In the genomic region with DNA sequence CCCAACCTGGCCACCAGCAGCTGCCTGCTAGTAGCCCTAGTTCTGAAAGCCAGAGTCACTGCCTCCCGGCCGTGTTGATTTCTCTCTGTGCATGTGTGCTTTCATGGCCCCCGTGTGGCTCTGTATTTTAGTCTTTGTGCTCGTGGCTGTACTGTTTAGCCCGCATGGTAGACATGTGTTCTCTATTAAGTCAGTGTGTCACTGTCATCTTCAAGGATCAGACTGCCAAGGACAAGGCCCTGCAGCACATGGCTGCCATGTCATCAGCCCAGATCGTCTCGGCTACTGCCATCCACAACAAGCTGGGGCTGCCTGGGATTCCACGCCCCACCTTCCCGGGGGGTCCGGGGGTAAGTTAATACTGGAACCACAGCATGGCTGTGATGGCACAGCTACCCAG, we compare ENCODE assay signal across 11 mouse cellular contexts.
A peak's percentile ranks its signal among the peaks of the same experiment; 100 is the strongest.
DNase-seq lines count a peak whose midpoint lies in the region; ATAC-seq lines count a peak whose summit lies in the region.
"Had no signal": no experiment of that assay in that cellular context is flagged by ENCODE, and none has a peak within 500 bp of the region (broad histone marks: within the 10 kb centered on the region; RNA-seq: fewer than 3 reads in every experiment).

No protein-coding gene starts in this region.

- ATAC-seq in forebrain, embryonic 15.5 days (replicated peaks), result no peak; the same call in 1 of the 2 replicates
- ATAC-seq in midbrain, embryonic 16.5 days, result no peak
- no peak for ATAC-seq in midbrain, embryonic 14.5 days (ENCODE audit: low FRiP score, low TSS enrichment)
- 0 out of 2 replicates have a peak, but pooled peaks have one; percentile 38 for ATAC-seq in embryonic facial prominence, embryonic 12.5 days (ENCODE audit: insufficient number of reproducible peaks, insufficient read depth, low FRiP score, low TSS enrichment)
- ATAC-seq in hindbrain, embryonic 16.5 days, result no peak; the same call in 1 of the 2 replicates

- H3K27me3 ChIP-seq in forebrain, embryonic 15.5 days, result no peaks in the 10 kb centered on the region
- peaks cover 50% of the 10 kb centered on the region for H3K27me3 ChIP-seq in forebrain, embryonic 10.5 days (ENCODE audit: poor library complexity, severe bottlenecking)
- no peaks in the 10 kb centered on the region for H3K27me3 ChIP-seq in midbrain, embryonic 16.5 days (ENCODE audit: control insufficient read depth, insufficient read depth, low read depth, low read length)
- H3K27me3 ChIP-seq in midbrain, embryonic 14.5 days (ENCODE audit: control insufficient read depth, insufficient read depth, low read length), result no peaks in the 10 kb centered on the region
- H3K27me3 ChIP-seq in embryonic facial prominence, embryonic 12.5 days, result no peaks in the 10 kb centered on the region; the same call in 1 of the 2 replicates
- H3K27me3 ChIP-seq in hindbrain, embryonic 16.5 days (replicated peaks; ENCODE audit: control insufficient read depth, insufficient read depth, low read length), result no peaks in the 10 kb centered on the region
- H3K27me3 ChIP-seq: midbrain, embryonic 12.5 days had no signal

- no peak overlapping the region for H3K9ac ChIP-seq in forebrain, embryonic 15.5 days (replicated peaks)
- no peak overlapping the region for H3K9ac ChIP-seq in midbrain, embryonic 16.5 days (ENCODE audit: low read depth, low read length)
- no peak overlapping the region for H3K9ac ChIP-seq in midbrain, embryonic 14.5 days (replicated peaks; ENCODE audit: low read length)
- no peak overlapping the region for H3K9ac ChIP-seq in embryonic facial prominence, embryonic 12.5 days
- H3K9ac ChIP-seq in hindbrain, embryonic 16.5 days (ENCODE audit: low read depth, low read length), result no peak overlapping the region
- H3K9ac ChIP-seq: liver, embryonic 14.5 days; midbrain, embryonic 12.5 days had no signal

- H3K27ac ChIP-seq in forebrain, embryonic 15.5 days (replicated peaks), result peak overlapping the region; percentile 9
- no peak overlapping the region for H3K27ac ChIP-seq in forebrain, embryonic 10.5 days
- H3K27ac ChIP-seq in midbrain, embryonic 16.5 days (ENCODE audit: low read length), result 0 out of 2 replicates have a peak overlapping the region, but pooled peaks have one; percentile 7
- H3K27ac ChIP-seq in midbrain, embryonic 14.5 days (replicated peaks; ENCODE audit: low read depth, low read length), result no peak overlapping the region
- H3K27ac ChIP-seq in embryonic facial prominence, embryonic 12.5 days, result no peak overlapping the region
- H3K27ac ChIP-seq in hindbrain, embryonic 16.5 days (ENCODE audit: low read depth, low read length), result 0 out of 2 replicates have a peak overlapping the region, but pooled peaks have one; percentile 48
- H3K27ac ChIP-seq: liver, embryonic 14.5 days; midbrain, embryonic 12.5 days had no signal

- H3K4me2 ChIP-seq in forebrain, embryonic 15.5 days (replicated peaks), result no peak overlapping the region
- H3K4me2 ChIP-seq in midbrain, embryonic 16.5 days (ENCODE audit: low read length), result no peak overlapping the region
- H3K4me2 ChIP-seq in midbrain, embryonic 14.5 days (ENCODE audit: low read length), result no peak overlapping the region
- no peak overlapping the region for H3K4me2 ChIP-seq in embryonic facial prominence, embryonic 12.5 days (replicated peaks)
- H3K4me2 ChIP-seq in hindbrain, embryonic 16.5 days (ENCODE audit: low read length), result no peak overlapping the region
- H3K4me2 ChIP-seq: midbrain, embryonic 12.5 days had no signal

- no peaks in the 10 kb centered on the region for H3K36me3 ChIP-seq in forebrain, embryonic 15.5 days
- peaks cover 44% of the 10 kb centered on the region for H3K36me3 ChIP-seq in forebrain, embryonic 10.5 days (replicated peaks)
- no peaks in the 10 kb centered on the region; the same call in 1 of the 2 replicates for H3K36me3 ChIP-seq in midbrain, embryonic 16.5 days (ENCODE audit: control insufficient read depth, insufficient read depth, low read length)
- H3K36me3 ChIP-seq in midbrain, embryonic 14.5 days (ENCODE audit: control insufficient read depth, insufficient read depth, low read length), result no peaks in the 10 kb centered on the region
- peaks cover 15% of the 10 kb centered on the region for H3K36me3 ChIP-seq in embryonic facial prominence, embryonic 12.5 days
- 0 out of 2 replicates have a peak, but pooled peaks cover 2% of the 10 kb centered on the region for H3K36me3 ChIP-seq in hindbrain, embryonic 16.5 days (ENCODE audit: control insufficient read depth, insufficient read depth, low read length)

- H3K4me1 ChIP-seq in forebrain, embryonic 15.5 days, result peaks cover 42% of the 10 kb centered on the region
- H3K4me1 ChIP-seq in forebrain, embryonic 10.5 days, result peaks cover 54% of the 10 kb centered on the region
- H3K4me1 ChIP-seq in midbrain, embryonic 16.5 days (ENCODE audit: control insufficient read depth, insufficient read depth, low read length), result peaks cover 27% of the 10 kb centered on the region
- peaks cover 38% of the 10 kb centered on the region for H3K4me1 ChIP-seq in midbrain, embryonic 14.5 days (ENCODE audit: control insufficient read depth, insufficient read depth, low read length)
- peaks cover 41% of the 10 kb centered on the region for H3K4me1 ChIP-seq in embryonic facial prominence, embryonic 12.5 days
- peaks cover 25% of the 10 kb centered on the region for H3K4me1 ChIP-seq in hindbrain, embryonic 16.5 days (ENCODE audit: control insufficient read depth, insufficient read depth, low read depth, low read length)

- H3K9me3 ChIP-seq in forebrain, embryonic 15.5 days, result no peaks in the 10 kb centered on the region
- H3K9me3 ChIP-seq in forebrain, embryonic 10.5 days, result no peaks in the 10 kb centered on the region
- no peaks in the 10 kb centered on the region for H3K9me3 ChIP-seq in midbrain, embryonic 16.5 days (replicated peaks; ENCODE audit: control insufficient read depth, low read length, poor library complexity, severe bottlenecking)
- H3K9me3 ChIP-seq in midbrain, embryonic 14.5 days (ENCODE audit: control insufficient read depth, low read length), result no peaks in the 10 kb centered on the region
- no peaks in the 10 kb centered on the region for H3K9me3 ChIP-seq in embryonic facial prominence, embryonic 12.5 days
- no peaks in the 10 kb centered on the region for H3K9me3 ChIP-seq in hindbrain, embryonic 16.5 days (ENCODE audit: control insufficient read depth, low read length)
- H3K9me3 ChIP-seq: midbrain, embryonic 12.5 days had no signal

- 70% methylated on average over 10 of the region's 10 CpGs for WGBS in forebrain, embryonic 15.5 days
- WGBS in forebrain, embryonic 10.5 days, result 77% methylated on average over 10 of the region's 10 CpGs
- WGBS in midbrain, embryonic 16.5 days, result 64% methylated on average over 10 of the region's 10 CpGs
- WGBS in midbrain, embryonic 14.5 days, result 72% methylated on average over 10 of the region's 10 CpGs
- 27% methylated on average over 10 of the region's 10 CpGs for WGBS in embryonic facial prominence, embryonic 12.5 days
- 51% methylated on average over 10 of the region's 10 CpGs for WGBS in hindbrain, embryonic 16.5 days

- no peak for DNase-seq in forebrain, embryonic 10.5 days (ENCODE audit: extremely low spot score, low spot score)
- DNase-seq in midbrain, embryonic 14.5 days, result no peak
- DNase-seq in right cerebral cortex, postnatal 25 days, result no peak
- DNase-seq in frontal cortex, adult 2 months (ENCODE audit: extremely low spot score in 1 of 2, low spot score in 1 of 2), result no peak
- DNase-seq: kidney, adult 8-10 months had no signal

- no peak overlapping the region for H3K4me3 ChIP-seq in forebrain, embryonic 15.5 days
- H3K4me3 ChIP-seq in forebrain, embryonic 10.5 days, result no peak overlapping the region
- H3K4me3 ChIP-seq in midbrain, embryonic 16.5 days (ENCODE audit: low read depth, low read length), result no peak overlapping the region
- H3K4me3 ChIP-seq in midbrain, embryonic 14.5 days (replicated peaks; ENCODE audit: low read depth, low read length), result no peak overlapping the region
- H3K4me3 ChIP-seq in embryonic facial prominence, embryonic 12.5 days, result no peak overlapping the region
- H3K4me3 ChIP-seq in hindbrain, embryonic 16.5 days (ENCODE audit: low read length), result no peak overlapping the region
- H3K4me3 ChIP-seq: midbrain, embryonic 12.5 days had no signal

Comparison
In these comparisons a context has a peak if more than half of its experiments do, and no peak if none do; other contexts are left out.
1. H3K27ac ChIP-seq: peak in forebrain, embryonic 15.5 days (single experiment), midbrain, embryonic 16.5 days (single experiment) and hindbrain, embryonic 16.5 days (single experiment); none in forebrain, embryonic 10.5 days (single experiment), midbrain, embryonic 14.5 days (single experiment) and embryonic facial prominence, embryonic 12.5 days (single experiment).